Mouse (Mus musculus): ENCODE results near the gene Sik2. TPM values are rescaled to one million over a fixed set of nuclear protein-coding genes. Genes with fewer than 3 reads are reported as not detected.

Sik2 gene
- 8.5 and 8.7 TPM in 2 replicates for total RNA-seq (2014; rRNA removed)
- polyA plus RNA-seq (2012; rRNA removed): 6.3 and 6.4 TPM in 2 replicates

DNA sequence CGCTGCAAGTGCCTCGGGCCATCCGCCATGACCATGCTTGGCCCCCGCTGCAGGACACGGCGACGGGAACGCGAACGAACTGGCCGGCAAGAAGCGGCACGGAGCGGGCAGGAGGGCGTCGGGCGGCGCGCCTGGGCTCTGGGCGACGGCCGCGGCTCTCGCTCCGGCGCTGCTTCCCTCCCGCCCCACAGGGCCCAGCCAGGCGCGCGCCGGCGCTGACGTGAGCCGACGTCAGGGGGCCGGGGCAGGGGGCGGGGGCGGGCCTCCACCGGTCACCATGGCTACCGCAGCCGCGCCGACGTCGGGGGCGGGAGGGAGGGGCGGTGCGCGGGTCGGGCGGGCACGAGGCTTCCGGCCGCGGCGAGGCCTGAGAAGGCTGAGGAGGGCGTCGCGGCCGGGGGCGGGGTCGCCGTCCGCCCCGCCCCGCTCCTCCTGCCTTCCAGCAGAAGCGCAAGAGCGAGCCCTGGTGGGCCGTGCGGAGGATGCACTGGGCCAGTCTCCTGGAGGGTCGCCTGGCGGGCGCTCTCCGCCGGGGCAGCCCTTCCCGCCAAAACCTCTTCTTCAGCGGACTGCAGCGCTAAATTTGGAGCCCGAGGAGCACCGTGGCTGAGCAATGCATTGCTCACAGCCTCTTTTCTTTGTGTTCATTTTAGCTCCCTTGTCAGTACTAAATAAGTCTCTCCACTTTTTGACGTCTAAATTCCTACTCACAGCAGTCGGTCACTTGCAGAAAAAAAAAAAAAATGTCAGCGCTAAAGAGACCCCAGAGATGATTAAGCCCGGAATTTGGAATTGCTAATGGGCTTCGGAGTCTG is at the start of gene Sik2:
Sik2 (minus strand) TSS at position 233 of the 815 bp plus-strand sequence.
- Histone ChIP-seq H3K36me3 (ENCODE audit: control insufficient read depth, insufficient read depth, low read length) (no peaks in the 10 kb centered on the region), H3K4me1 (ENCODE audit: control insufficient read depth, insufficient read depth, low read length) (peaks cover 7% of the 10 kb centered on the region; the same call in 1 of the 2 replicates), H3K9ac (ENCODE audit: low read depth, low read length) (peak within 1 kb of the TSS; percentile 98), H3K27ac (replicated peaks; ENCODE audit: insufficient read depth, low read depth, low read length) (peak within 1 kb of the TSS; percentile 79), H3K79me2 (ENCODE audit: control insufficient read depth, insufficient read depth, low read length) (no peaks in the 10 kb centered on the region), H3K4me3 (ENCODE audit: insufficient read depth, low read depth, low read length) (peak within 1 kb of the TSS; percentile 98), H3K27me3 (ENCODE audit: control insufficient read depth, insufficient read depth, low read length) (no peaks in the 10 kb centered on the region)
- WGBS: under 1% methylated on average over 79 of the region's 85 CpGs
- peak; percentile 92 for TF ChIP-seq CTCF (IDR thresholded peaks at IDR 0.05; ENCODE audit: low read depth, low read length)
- TF ChIP-seq POLR2A (IDR thresholded peaks at IDR 0.05; ENCODE audit: extremely low read depth, insufficient read depth, low read length): peak; percentile 78; the same call in 1 of the 2 replicates
- peak; percentile 67 for DNase-seq (ENCODE audit: extremely low read depth, low read depth, low spot score)

DNA sequence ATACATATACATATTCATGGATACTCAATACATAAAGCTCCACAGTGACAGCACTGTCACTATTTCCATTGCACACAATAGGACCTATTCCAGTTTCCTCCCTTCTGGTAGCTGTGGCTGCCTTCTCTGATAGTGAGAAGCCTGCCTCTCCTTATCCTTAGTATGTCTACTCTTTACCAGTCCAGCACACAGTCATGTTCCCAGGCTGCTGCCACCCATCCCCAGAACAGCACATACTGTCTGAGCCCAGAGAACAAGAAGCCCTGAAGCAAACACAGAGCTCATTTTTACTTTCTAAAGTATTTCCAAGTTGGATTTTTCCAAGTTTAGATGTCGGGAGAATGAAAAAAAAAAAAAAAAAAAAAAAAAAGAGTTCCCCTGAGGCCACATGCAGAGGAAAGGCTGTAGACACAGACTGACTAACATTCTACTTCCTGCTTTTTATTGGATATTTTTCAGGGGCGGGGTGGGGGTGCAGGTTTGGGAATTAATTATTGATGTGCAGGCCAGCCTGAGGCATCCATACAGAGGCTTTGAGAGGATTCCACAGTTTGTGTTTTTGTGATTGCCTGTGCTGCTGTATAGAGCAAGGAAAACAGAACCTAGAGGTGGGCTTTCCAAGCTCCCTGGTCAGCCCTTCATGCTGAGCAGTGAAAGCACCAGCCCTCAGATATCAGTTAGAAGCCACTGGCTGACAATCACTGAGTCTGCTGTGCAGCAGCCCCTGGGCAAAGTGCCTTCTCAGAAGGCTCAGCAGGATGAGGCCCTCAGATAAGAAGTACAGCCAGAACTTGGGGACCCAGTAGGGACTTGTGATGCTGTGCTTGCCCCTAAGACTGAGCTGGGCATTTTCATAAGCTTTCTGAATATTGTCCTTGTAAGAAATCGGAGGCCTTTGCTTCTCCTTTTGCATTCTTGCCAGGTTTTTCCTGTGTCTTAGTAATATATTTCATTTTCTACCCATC is 47.8 kb upstream of the Sik2 start:
- TF ChIP-seq POLR2A (IDR thresholded peaks at IDR 0.05; ENCODE audit: extremely low read depth, insufficient read depth, low read length) (no peak), CTCF (IDR thresholded peaks at IDR 0.05; ENCODE audit: low read depth, low read length) (no peak)
- Histone ChIP-seq H3K4me1 (ENCODE audit: control insufficient read depth, insufficient read depth, low read length) (no peaks in the 10 kb centered on the region), H3K4me3 (ENCODE audit: insufficient read depth, low read depth, low read length) (no peak overlapping the region), H3K79me2 (ENCODE audit: control insufficient read depth, insufficient read depth, low read length) (no peaks in the 10 kb centered on the region), H3K27me3 (ENCODE audit: control insufficient read depth, insufficient read depth, low read length) (no peaks in the 10 kb centered on the region), H3K27ac (replicated peaks; ENCODE audit: insufficient read depth, low read depth, low read length) (0 out of 2 replicates have a peak overlapping the region, but pooled peaks have one; percentile 16), H3K36me3 (ENCODE audit: control insufficient read depth, insufficient read depth, low read length) (no peaks in the 10 kb centered on the region), H3K9ac (ENCODE audit: low read depth, low read length) (no peak overlapping the region)
- no peak for DNase-seq (ENCODE audit: extremely low read depth, low read depth, low spot score)
- WGBS: 65% methylated on average over 3 of the region's 3 CpGs

DNA sequence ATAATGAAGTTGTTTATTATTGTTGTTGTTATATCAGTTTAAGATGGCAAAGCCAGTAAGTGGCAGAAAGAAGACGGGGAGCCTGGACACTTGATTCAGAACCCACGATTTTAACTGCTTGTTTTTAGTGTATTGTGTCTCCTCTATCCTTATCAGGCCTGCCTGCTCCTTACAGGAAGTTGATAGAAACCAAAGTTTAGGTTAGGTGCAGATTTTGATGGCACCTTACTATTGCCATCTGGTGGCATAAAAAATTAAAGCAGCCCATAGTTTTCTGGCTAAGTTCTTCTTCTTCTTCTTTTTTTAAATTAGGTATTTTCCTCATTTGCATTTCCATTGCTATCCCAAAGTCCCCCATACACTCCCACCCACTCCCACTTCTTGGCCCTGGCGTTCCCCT is 43.3 kb upstream of the Sik2 start:
- Histone ChIP-seq H3K27me3 (ENCODE audit: control insufficient read depth, insufficient read depth, low read length) (no peaks in the 10 kb centered on the region), H3K4me1 (ENCODE audit: control insufficient read depth, insufficient read depth, low read length) (no peaks in the 10 kb centered on the region), H3K9ac (ENCODE audit: low read depth, low read length) (no peak overlapping the region), H3K36me3 (ENCODE audit: control insufficient read depth, insufficient read depth, low read length) (no peaks in the 10 kb centered on the region), H3K79me2 (ENCODE audit: control insufficient read depth, insufficient read depth, low read length) (no peaks in the 10 kb centered on the region), H3K27ac (replicated peaks; ENCODE audit: insufficient read depth, low read depth, low read length) (no peak overlapping the region), H3K4me3 (ENCODE audit: insufficient read depth, low read depth, low read length) (no peak overlapping the region)
- TF ChIP-seq POLR2A (IDR thresholded peaks at IDR 0.05; ENCODE audit: extremely low read depth, insufficient read depth, low read length): no peak
- TF ChIP-seq CTCF (IDR thresholded peaks at IDR 0.05; ENCODE audit: low read depth, low read length): no peak
- 52% methylated on average over 3 of the region's 3 CpGs for WGBS
- DNase-seq (ENCODE audit: extremely low read depth, low read depth, low spot score): no peak

DNA sequence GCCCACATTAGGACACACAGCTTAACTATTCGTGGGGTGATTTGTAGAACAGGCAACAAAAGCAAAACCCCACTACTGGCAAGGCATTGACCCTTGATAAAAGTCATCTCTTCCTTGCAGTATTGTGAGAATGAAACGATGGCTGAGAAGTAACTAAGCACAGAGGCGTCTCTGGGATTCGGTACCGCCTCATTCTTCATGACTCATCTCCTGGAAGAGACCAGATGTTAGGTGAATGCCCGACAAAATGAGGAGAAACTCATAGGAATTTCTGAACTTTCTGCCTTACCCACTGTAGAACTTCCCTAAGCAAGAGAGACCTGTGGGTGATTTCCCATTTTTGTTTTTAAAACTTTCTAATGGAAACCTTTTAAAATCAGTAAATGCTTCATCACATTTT is 33.3 kb upstream of the Sik2 start:
- H3K4me1 ChIP-seq (ENCODE audit: control insufficient read depth, insufficient read depth, low read length): no peaks in the 10 kb centered on the region
- H3K27me3 ChIP-seq (ENCODE audit: control insufficient read depth, insufficient read depth, low read length): no peaks in the 10 kb centered on the region
- TF ChIP-seq POLR2A (IDR thresholded peaks at IDR 0.05; ENCODE audit: extremely low read depth, insufficient read depth, low read length) (no peak), CTCF (IDR thresholded peaks at IDR 0.05; ENCODE audit: low read depth, low read length) (no peak)
- no peaks in the 10 kb centered on the region for H3K36me3 ChIP-seq (ENCODE audit: control insufficient read depth, insufficient read depth, low read length)
- no peak overlapping the region for H3K9ac ChIP-seq (ENCODE audit: low read depth, low read length)
- H3K4me3 ChIP-seq (ENCODE audit: insufficient read depth, low read depth, low read length): no peak overlapping the region
- 80% methylated on average over 6 of the region's 6 CpGs for WGBS
- H3K27ac ChIP-seq (replicated peaks; ENCODE audit: insufficient read depth, low read depth, low read length): no peak overlapping the region
- no peak for DNase-seq (ENCODE audit: extremely low read depth, low read depth, low spot score)
- no peaks in the 10 kb centered on the region for H3K79me2 ChIP-seq (ENCODE audit: control insufficient read depth, insufficient read depth, low read length)

DNA sequence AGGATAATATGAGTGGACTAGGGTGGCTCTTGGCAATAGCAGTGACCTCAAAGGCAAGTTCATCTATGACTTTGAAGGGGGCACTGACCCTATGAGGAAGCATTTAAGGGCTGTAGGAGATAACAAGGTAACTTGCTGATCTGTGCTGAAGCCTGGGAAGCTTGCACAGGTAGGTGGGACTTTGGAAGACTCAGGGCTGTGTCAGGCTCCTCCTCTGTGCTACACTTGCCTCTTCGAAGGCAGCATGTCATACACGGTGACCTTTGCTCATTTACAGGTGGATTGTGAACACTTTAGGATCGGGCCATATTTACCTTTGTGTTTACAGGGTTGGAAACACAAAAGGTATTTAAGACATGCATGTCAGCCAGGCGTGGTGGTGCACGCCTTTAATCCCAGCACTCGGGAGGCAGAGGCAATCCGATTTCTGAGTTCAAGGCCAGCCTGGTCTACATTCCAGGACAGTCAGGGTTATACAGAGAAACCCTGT is 32.7 kb upstream of the Sik2 start:
- H3K4me1 ChIP-seq (ENCODE audit: control insufficient read depth, insufficient read depth, low read length): no peaks in the 10 kb centered on the region
- TF ChIP-seq CTCF (IDR thresholded peaks at IDR 0.05; ENCODE audit: low read depth, low read length) (no peak), POLR2A (IDR thresholded peaks at IDR 0.05; ENCODE audit: extremely low read depth, insufficient read depth, low read length) (no peak)
- no peaks in the 10 kb centered on the region for H3K27me3 ChIP-seq (ENCODE audit: control insufficient read depth, insufficient read depth, low read length)
- WGBS: 74% methylated on average over 7 of the region's 7 CpGs
- DNase-seq (ENCODE audit: extremely low read depth, low read depth, low spot score): no peak
- no peak overlapping the region for H3K27ac ChIP-seq (replicated peaks; ENCODE audit: insufficient read depth, low read depth, low read length)
- no peaks in the 10 kb centered on the region for H3K36me3 ChIP-seq (ENCODE audit: control insufficient read depth, insufficient read depth, low read length)
- no peak overlapping the region for H3K9ac ChIP-seq (ENCODE audit: low read depth, low read length)
- H3K4me3 ChIP-seq (ENCODE audit: insufficient read depth, low read depth, low read length): no peak overlapping the region
- H3K79me2 ChIP-seq (ENCODE audit: control insufficient read depth, insufficient read depth, low read length): no peaks in the 10 kb centered on the region

Measured in liver, adult 2 months (tissue).